Mouse (Mus musculus) liver, embryonic 11.5 days (tissue): ENCODE results near the gene Slitrk3. TPM values are rescaled to one million over a fixed set of nuclear protein-coding genes. Genes with fewer than 3 reads are reported as not detected.
"Not testable (repeated sequence)": the region's sequence is repeated elsewhere in the genome, so short reads cannot be mapped to it uniquely, and the experiment has no call there.

Experiments used
- ATAC-seq: fragments of 200-750 bp; cut with Nextera tagmentation; replicated peaks from 2 replicates; pipeline ENCODE4 v1.8.0; 2017; ENCODE audit warnings: moderate number of reproducible peaks, mild to moderate bottlenecking, moderate TSS enrichment, moderate library complexity; ENCODE audit not compliant: low FRiP score
- DNase-seq: peaks from one replicate; pipeline ENCODE4 v3.0.0-alpha.2; 2017; ENCODE audit warnings: low spot score
- H3K27ac ChIP-seq: fragments of 300-500 bp; sonication (generic); 2 replicates; pipeline ENCODE4 v1.5.1; 2014; ENCODE audit warnings: mild to moderate bottlenecking, low read depth, low read length, control low read depth
- H3K27me3 ChIP-seq: fragments of 300-500 bp; sonication (generic); replicated peaks from 2 replicates; pipeline ENCODE4 v1.6.1; 2014; ENCODE audit warnings: low read length, mixed read lengths; ENCODE audit not compliant: control insufficient read depth, insufficient read depth
- H3K36me3 ChIP-seq: fragments of 300-500 bp; sonication (generic); 2 replicates; pipeline ENCODE4 v1.6.1; 2014; ENCODE audit warnings: mild to moderate bottlenecking, low read length, moderate library complexity, mixed read lengths; ENCODE audit not compliant: control insufficient read depth, insufficient read depth
- H3K4me1 ChIP-seq: fragments of 300-500 bp; sonication (generic); replicated peaks from 2 replicates; pipeline ENCODE4 v1.6.1; 2014; ENCODE audit warnings: low read length, mixed read lengths; ENCODE audit not compliant: control insufficient read depth, insufficient read depth
- H3K4me2 ChIP-seq: fragments of 300-500 bp; sonication (generic); 2 replicates; pipeline ENCODE4 v1.6.1; 2014; ENCODE audit warnings: mild to moderate bottlenecking, control low read depth, moderate library complexity
- H3K4me3 ChIP-seq: fragments of 300-500 bp; sonication (generic); 2 replicates; pipeline ENCODE4 v1.5.1; 2014; ENCODE audit warnings: low read depth, low read length, control low read depth
- H3K9ac ChIP-seq: fragments of 300-500 bp; sonication (generic); 2 replicates; pipeline ENCODE4 v1.6.1; 2014; ENCODE audit warnings: low read depth, low read length, control low read depth
- H3K9me3 ChIP-seq: fragments of 300-500 bp; sonication (generic); 2 replicates; pipeline ENCODE4 v1.6.1; 2016; ENCODE audit warnings: low read length, inconsistent platforms, mixed read lengths; ENCODE audit not compliant: control insufficient read depth
- WGBS: fragments of 180-500 bp; shearing (Covaris S2); extraction: QIAGEN DNeasy Blood & Tissue Kit; methylation state at CpG from one replicate; pipeline ENCODE4 v1.1.7; 2014; 5-methylcytosine and 5-hydroxymethylcytosine counted together
- polyA plus RNA-seq: library from polyadenylated mRNA; unstranded; fragments of >200 nt; fragmentation: Nextera tagmentation; extraction: Ambion mirVana; gene quantifications from 2 replicates; pipeline ENCODE4 v1.2.1, GENCODE M21; 2014

Slitrk3 gene
- polyA plus RNA-seq: not detected in 2 replicates

- Histone ChIP-seq H3K4me1 (no peaks in the 10 kb centered on the region), H3K27me3 (peaks cover 45% of the 10 kb centered on the region), H3K4me3 (peak within 1 kb of the TSS; percentile 41), H3K9me3 (no peaks in the 10 kb centered on the region), H3K27ac (no peak within 1 kb of the TSS), H3K9ac (no peak within 1 kb of the TSS), H3K36me3 (no peaks in the 10 kb centered on the region), H3K4me2 (peak within 1 kb of the TSS; percentile 65)
- WGBS: 1% methylated on average over 43 of the region's 44 CpGs
- DNase-seq: no peak
- ATAC-seq: no peak
Observed at GRCm38 (mm10) chr3:73057197-73057811, at the start of gene Slitrk3. TSS of gene Slitrk3 (minus strand) at chr3:73057803.

- not testable (repeated sequence) for H3K4me3 ChIP-seq, H3K4me1 ChIP-seq, H3K9me3 ChIP-seq, H3K4me2 ChIP-seq, H3K36me3 ChIP-seq, ATAC-seq, H3K27ac ChIP-seq, H3K9ac ChIP-seq, H3K27me3 ChIP-seq, DNase-seq
- WGBS: 94% methylated on average over 2 of the region's 2 CpGs
Observed at GRCm38 (mm10) chr3:73094445-73094844, 36.8 kb upstream of the Slitrk3 start.

- no peaks in the 10 kb centered on the region for H3K27me3 ChIP-seq
- DNase-seq (no peak), ATAC-seq (no peak)
- no peak overlapping the region for H3K4me2 ChIP-seq
- no peaks in the 10 kb centered on the region for H3K9me3 ChIP-seq
- no peak overlapping the region for H3K9ac ChIP-seq
- no peaks in the 10 kb centered on the region for H3K36me3 ChIP-seq
- H3K27ac ChIP-seq: no peak overlapping the region
- 59% methylated on average over 5 of the region's 5 CpGs for WGBS
- no peak overlapping the region for H3K4me3 ChIP-seq
- no peaks in the 10 kb centered on the region for H3K4me1 ChIP-seq
Observed at GRCm38 (mm10) chr3:73084620-73085019, 27.0 kb upstream of the Slitrk3 start.

GRCm38 (mm10) chr3:73065823-73066755 is 8.5 kb upstream of the Slitrk3 start:
- Histone ChIP-seq H3K27me3 (no peaks in the 10 kb centered on the region), H3K4me1 (no peaks in the 10 kb centered on the region), H3K4me3 (no peak overlapping the region; the same call in 1 of the 2 replicates), H3K4me2 (peak overlapping the region; percentile 52), H3K9ac (no peak overlapping the region), H3K36me3 (no peaks in the 10 kb centered on the region), H3K27ac (no peak overlapping the region), H3K9me3 (no peaks in the 10 kb centered on the region)
- ATAC-seq (peak; percentile 58; the same call in 1 of the 2 replicates), DNase-seq (peak; percentile 51)
- 16% methylated on average over 20 of the region's 20 CpGs for WGBS

GRCm38 (mm10) chr3:73058190-73058589 is 587 bp upstream of the Slitrk3 start:
- no peak overlapping the region for H3K9ac ChIP-seq
- no peak overlapping the region for H3K4me2 ChIP-seq
- no peak overlapping the region for H3K4me3 ChIP-seq
- H3K9me3 ChIP-seq: no peaks in the 10 kb centered on the region
- 12% methylated on average over 4 of the region's 4 CpGs for WGBS
- no peaks in the 10 kb centered on the region for H3K4me1 ChIP-seq
- H3K27me3 ChIP-seq: peaks cover 44% of the 10 kb centered on the region
- no peak overlapping the region for H3K27ac ChIP-seq
- ATAC-seq (no peak), DNase-seq (no peak)
- no peaks in the 10 kb centered on the region for H3K36me3 ChIP-seq

GRCm38 (mm10) chr3:73056492-73057196 is 959 bp downstream of the Slitrk3 start:
- Histone ChIP-seq H3K36me3 (no peaks in the 10 kb centered on the region), H3K9ac (no peak overlapping the region), H3K4me3 (peak overlapping the region; percentile 41), H3K27ac (no peak overlapping the region), H3K9me3 (no peaks in the 10 kb centered on the region), H3K4me1 (no peaks in the 10 kb centered on the region), H3K27me3 (peaks cover 45% of the 10 kb centered on the region), H3K4me2 (peak overlapping the region; percentile 65)
- DNase-seq (no peak), ATAC-seq (no peak)
- WGBS: 2% methylated on average over 32 of the region's 32 CpGs

GRCm38 (mm10) chr3:73056044-73056438 is 1.6 kb downstream of the Slitrk3 start:
- peaks cover 45% of the 10 kb centered on the region for H3K27me3 ChIP-seq
- no peak overlapping the region for H3K4me2 ChIP-seq
- H3K9ac ChIP-seq: no peak overlapping the region
- 41% methylated on average over 5 of the region's 5 CpGs for WGBS
- no peak overlapping the region for H3K27ac ChIP-seq
- H3K4me3 ChIP-seq: no peak overlapping the region
- no peaks in the 10 kb centered on the region for H3K36me3 ChIP-seq
- no peaks in the 10 kb centered on the region for H3K4me1 ChIP-seq
- DNase-seq: no peak
- no peak for ATAC-seq
- H3K9me3 ChIP-seq: no peaks in the 10 kb centered on the region

GRCm38 (mm10) chr3:73055399-73056043 is 2.1 kb downstream of the Slitrk3 start:
- peaks cover 45% of the 10 kb centered on the region for H3K27me3 ChIP-seq
- H3K4me2 ChIP-seq: no peak overlapping the region
- H3K4me3 ChIP-seq: no peak overlapping the region
- no peaks in the 10 kb centered on the region for H3K4me1 ChIP-seq
- DNase-seq: no peak
- H3K9ac ChIP-seq: no peak overlapping the region
- H3K9me3 ChIP-seq: no peaks in the 10 kb centered on the region
- WGBS: 45% methylated on average over 7 of the region's 7 CpGs
- H3K36me3 ChIP-seq: no peaks in the 10 kb centered on the region
- H3K27ac ChIP-seq: no peak overlapping the region
- no peak for ATAC-seq
